Mouse (Mus musculus) CD4-positive, CD25-positive, alpha-beta regulatory T cell, adult 4 months (primary cell): ENCODE measurements at regions not wholly inside any gene's neighbourhood (a gene's known extent, or its start where the extent isn't known, plus 50 kb on each side); places are given as distances from the start of the nearest gene placed in this dataset.

ENCODE experiments used
- ATAC-seq: one replicate; pipeline ENCODE4 v1.8.0; 2017

GRCm38 (mm10) chr2:137705724-137706422 lies 550.5 kb upstream of the Btbd3 start:
- ATAC-seq, result no peak

- no peak for ATAC-seq
Observed at GRCm38 (mm10) chr2:137704948-137705723, 551.2 kb upstream of the Btbd3 start.

GRCm38 (mm10) chr2:137704565-137704947 lies 551.8 kb upstream of the Btbd3 start:
- no peak for ATAC-seq

GRCm38 (mm10) chr2:137704051-137704450 lies 552.3 kb upstream of the Btbd3 start:
- ATAC-seq, result no peak

- ATAC-seq, result no peak
Observed at GRCm38 (mm10) chr2:137695885-137696284, 560.5 kb upstream of the Btbd3 start.

GRCm38 (mm10) chr2:137694020-137694419 lies 562.3 kb upstream of the Btbd3 start:
- no peak for ATAC-seq

GRCm38 (mm10) chr2:137687208-137687607 lies 569.2 kb upstream of the Btbd3 start:
- no peak for ATAC-seq

GRCm38 (mm10) chr2:137686735-137687134 lies 569.6 kb upstream of the Btbd3 start:
- ATAC-seq, result no peak

- no peak for ATAC-seq
Observed at GRCm38 (mm10) chr2:137681762-137682161, 565.3 kb upstream of the Jag1 start.

- no peak for ATAC-seq
Observed at GRCm38 (mm10) chr2:137663171-137663570, 546.7 kb upstream of the Jag1 start.

- ATAC-seq, result no peak
Observed at GRCm38 (mm10) chr2:137662216-137662615, 545.8 kb upstream of the Jag1 start.

- no peak for ATAC-seq
Observed at GRCm38 (mm10) chr2:137660449-137660848, 544.0 kb upstream of the Jag1 start.

- no peak for ATAC-seq
Observed at GRCm38 (mm10) chr2:137654296-137654695, 537.9 kb upstream of the Jag1 start.

- no peak for ATAC-seq
Observed at GRCm38 (mm10) chr2:137644160-137644559, 527.7 kb upstream of the Jag1 start.

- ATAC-seq, result no peak
Observed at GRCm38 (mm10) chr2:137643269-137644055, 527.0 kb upstream of the Jag1 start.

GRCm38 (mm10) chr2:137635019-137635621 lies 518.7 kb upstream of the Jag1 start:
- ATAC-seq, result no peak

- ATAC-seq, result no peak
Observed at GRCm38 (mm10) chr2:137616637-137617036, 500.2 kb upstream of the Jag1 start.

- no peak for ATAC-seq
Observed at GRCm38 (mm10) chr2:137613791-137614190, 497.3 kb upstream of the Jag1 start.

GRCm38 (mm10) chr2:137608506-137608905 lies 492.1 kb upstream of the Jag1 start:
- no peak for ATAC-seq

GRCm38 (mm10) chr2:137598136-137598535 lies 481.7 kb upstream of the Jag1 start:
- no peak for ATAC-seq

- ATAC-seq, result no peak
Observed at GRCm38 (mm10) chr2:137594509-137594908, 478.1 kb upstream of the Jag1 start.

GRCm38 (mm10) chr2:137591551-137591950 lies 475.1 kb upstream of the Jag1 start:
- no peak for ATAC-seq

GRCm38 (mm10) chr2:137581491-137581890 lies 465.0 kb upstream of the Jag1 start:
- no peak for ATAC-seq
